Mouse (Mus musculus) G1E (cell line): ENCODE data around the gene Bpifb9a.
"Not testable (repeated sequence)": the region's sequence is repeated elsewhere in the genome, so short reads cannot be mapped to it uniquely, and the experiment has no call there.

Experiments
- CTCF ChIP-seq: IDR thresholded peaks from 2 replicates; pipeline ENCODE4 v1.5.1; 2012; ENCODE audit warnings: low read depth, low read length, inconsistent platforms, mixed read lengths
- GATA1 ChIP-seq: IDR thresholded peaks from 2 replicates; pipeline ENCODE4 v1.6.1; 2012; ENCODE audit warnings: borderline replicate concordance, low read length, inconsistent platforms, mixed read lengths
- POLR2AphosphoS5 ChIP-seq: IDR thresholded peaks from 2 replicates; pipeline ENCODE4 v1.6.1; 2012; ENCODE audit warnings: low read depth, low read length, inconsistent platforms; ENCODE audit not compliant: insufficient replicate concordance
- TAL1 ChIP-seq: conservative IDR thresholded peaks from 2 replicates; pipeline ENCODE4 v1.6.1; 2012; ENCODE audit warnings: low read depth, low read length, inconsistent platforms, mixed read lengths

DNA sequence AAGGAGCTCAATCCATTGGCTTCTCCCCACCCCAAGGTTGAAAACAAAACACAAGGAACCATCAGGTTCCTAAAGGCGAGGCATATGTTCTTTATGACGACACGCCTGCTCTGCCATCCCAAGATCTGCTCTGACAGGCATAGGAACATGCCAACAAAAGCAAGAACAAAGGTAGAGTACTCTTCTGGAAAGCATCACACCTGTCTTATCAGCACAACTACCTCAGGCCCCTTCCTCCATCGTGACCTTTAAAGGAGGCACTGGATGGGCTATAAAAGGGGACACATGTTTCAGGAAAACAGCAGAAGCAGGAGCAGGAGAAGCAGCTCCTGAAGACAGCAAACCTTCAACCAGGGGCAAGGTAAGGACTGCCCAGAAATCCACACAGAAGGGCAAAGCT is 49.3 kb downstream of the Bpifb9a start, which contains the start of gene Bpifb9b:
- TF ChIP-seq CTCF, TAL1, GATA1, POLR2AphosphoS5: not testable (repeated sequence)
